Mouse (Mus musculus): ENCODE results near the gene Olfr512. TPM values are rescaled to one million over a fixed set of nuclear protein-coding genes. Genes with fewer than 3 reads are reported as not detected.

Gene Olfr512
- total RNA-seq (2015) (not detected in 2 replicates), total RNA-seq (2017) (not detected in 2 replicates)

DNA sequence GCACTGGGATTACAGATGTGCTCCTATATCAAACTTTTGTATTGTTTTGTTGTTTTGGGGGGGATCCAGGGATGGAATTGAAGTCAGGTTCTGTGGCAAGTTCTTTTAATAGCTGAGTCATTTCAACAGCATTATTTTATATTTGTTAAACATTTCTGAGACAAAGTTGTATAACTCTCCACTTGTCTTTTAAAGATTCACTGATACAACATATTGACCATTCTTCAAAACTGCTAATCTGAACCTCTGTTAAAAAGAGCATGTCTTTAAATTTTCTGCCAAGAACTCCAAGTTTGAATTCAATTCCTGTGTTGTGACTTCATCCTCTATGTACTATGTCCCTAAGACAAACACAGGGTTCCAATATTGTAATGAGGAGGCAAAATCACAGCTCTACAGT, at the start of gene Olfr512:
Olfr512 (plus strand) TSS at position 301 of the 400 bp plus-strand sequence.
- ATAC-seq (replicated peaks; ENCODE audit: poor library complexity) = no peak

GRCm38 (mm10) chr7:108666118-108666517, 47.0 kb upstream of the Olfr512 start, which contains the start of gene Olfr510:
TSS of gene Olfr510 (plus strand) at chr7:108666418.
- no peak for ATAC-seq (replicated peaks; ENCODE audit: poor library complexity)

DNA sequence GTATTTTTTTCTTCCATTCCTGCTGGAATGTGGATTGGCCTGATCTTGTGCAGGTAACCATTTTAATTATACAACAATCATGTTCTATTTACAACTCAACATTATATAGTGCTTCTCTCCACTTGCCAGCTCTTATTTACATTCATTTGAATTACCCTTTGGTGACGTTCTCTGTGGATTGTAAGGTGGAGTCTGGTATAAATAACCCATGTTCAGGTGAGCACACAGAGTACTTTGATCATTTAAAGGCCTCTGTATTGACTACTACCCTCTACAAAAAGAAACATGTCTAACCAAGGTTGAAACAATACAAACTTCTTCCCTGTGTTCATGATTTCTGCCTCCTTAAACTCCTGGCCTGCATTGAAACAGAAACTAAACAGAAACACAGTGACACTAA, 42.1 kb upstream of the Olfr512 start:
- no peak for ATAC-seq (replicated peaks; ENCODE audit: poor library complexity)

DNA sequence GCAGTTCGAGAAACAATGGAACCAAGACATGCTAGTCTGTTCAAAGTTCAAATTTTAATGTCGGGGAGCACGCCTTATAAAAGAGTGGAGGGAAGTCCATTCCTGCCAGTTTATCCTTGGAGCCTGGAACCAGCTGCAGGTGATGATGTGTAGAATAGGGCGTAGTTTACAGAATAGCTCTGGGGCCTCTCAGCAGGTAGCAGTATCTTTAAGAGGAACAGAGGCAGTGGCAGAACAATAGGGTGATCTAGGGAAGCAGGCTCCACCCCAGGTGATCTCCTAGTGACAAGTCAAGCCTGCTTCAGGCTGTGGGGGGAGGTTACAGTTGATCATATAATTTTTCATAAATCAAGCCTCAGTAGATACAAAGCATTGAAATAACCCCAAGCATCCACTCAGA, 34.2 kb upstream of the Olfr512 start:
- ATAC-seq (replicated peaks; ENCODE audit: poor library complexity) = no peak

DNA sequence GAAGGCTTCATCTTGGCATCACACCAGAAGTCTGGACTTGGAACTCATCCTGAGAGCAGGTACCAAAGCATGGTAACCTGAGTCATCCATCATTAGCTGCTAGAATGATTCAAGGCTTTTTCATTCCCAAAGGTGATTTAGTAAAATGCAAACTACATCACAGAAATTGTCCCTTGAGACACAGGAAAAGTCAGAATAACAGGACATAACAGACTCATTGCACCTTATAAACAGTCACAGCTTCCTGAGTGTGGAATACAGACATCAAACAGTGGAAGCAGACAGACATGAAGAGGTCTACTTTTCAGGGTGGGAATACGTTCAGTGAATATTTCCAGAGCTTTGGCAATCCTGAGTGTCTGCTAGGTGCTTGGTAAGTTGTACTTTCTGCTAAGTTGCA, 37.6 kb downstream of the Olfr512 start, which contains the start of gene Olfr513:
Olfr513 (plus strand) TSS at position 301 of the 400 bp plus-strand sequence.
- no peak for ATAC-seq (replicated peaks; ENCODE audit: poor library complexity)

DNA sequence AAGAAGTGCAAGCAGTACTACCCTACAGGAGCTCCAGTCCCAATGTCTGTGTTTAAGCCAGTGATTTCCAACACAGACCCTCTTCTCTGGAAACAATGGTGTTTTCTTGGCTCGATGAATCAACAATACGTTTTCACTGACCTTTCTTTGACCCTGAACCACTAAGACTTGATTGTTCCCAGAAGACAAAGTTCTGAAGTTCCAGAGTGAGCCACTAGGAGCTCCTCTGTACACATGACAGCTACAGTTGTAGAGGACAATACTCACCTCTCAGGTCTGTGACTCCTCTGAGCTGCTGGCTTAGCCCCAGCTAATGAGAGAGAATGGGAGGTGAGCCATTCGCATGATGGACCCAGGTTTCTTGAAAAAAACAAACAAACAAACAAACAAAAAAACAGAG, 47.3 kb downstream of the Olfr512 start:
- no peak for ATAC-seq (replicated peaks; ENCODE audit: poor library complexity)

Other genes starting within 250 kb of the Olfr512 start
- not detected in 2 replicates for gene Olfr498, start 248.0 kb upstream of the Olfr512 start, total RNA-seq (2015)
- not detected in 2 replicates for gene Olfr498, start 248.0 kb upstream of the Olfr512 start, total RNA-seq (2017)
- not detected in 2 replicates for gene Olfr502, start 188.3 kb upstream of the Olfr512 start, total RNA-seq (2015)
- not detected in 2 replicates for gene Olfr502, start 188.3 kb upstream of the Olfr512 start, total RNA-seq (2017)
- gene Olfr503, start 168.8 kb upstream of the Olfr512 start, total RNA-seq (2015) = not detected in 2 replicates
- gene Olfr503, start 168.8 kb upstream of the Olfr512 start, total RNA-seq (2017) = not detected in 2 replicates
- not detected in 2 replicates for gene Olfr504, start 147.5 kb upstream of the Olfr512 start, total RNA-seq (2015)
- not detected in 2 replicates for gene Olfr504, start 147.5 kb upstream of the Olfr512 start, total RNA-seq (2017)
- gene Olfr506, start 102.5 kb upstream of the Olfr512 start, total RNA-seq (2015) = not detected in 2 replicates
- not detected in 2 replicates for gene Olfr506, start 102.5 kb upstream of the Olfr512 start, total RNA-seq (2017)
- gene Olfr507, start 91.5 kb upstream of the Olfr512 start, total RNA-seq (2015) = not detected in 2 replicates
- gene Olfr507, start 91.5 kb upstream of the Olfr512 start, total RNA-seq (2017) = not detected in 2 replicates
- gene Olfr508, start 83.3 kb upstream of the Olfr512 start, total RNA-seq (2015) = not detected in 2 replicates
- gene Olfr508, start 83.3 kb upstream of the Olfr512 start, total RNA-seq (2017) = not detected in 2 replicates
- not detected in 2 replicates for gene Olfr509, start 61.4 kb upstream of the Olfr512 start, total RNA-seq (2015)
- not detected in 2 replicates for gene Olfr509, start 61.4 kb upstream of the Olfr512 start, total RNA-seq (2017)
- not detected in 2 replicates for gene Olfr510, start 46.9 kb upstream of the Olfr512 start, total RNA-seq (2015)
- not detected in 2 replicates for gene Olfr510, start 46.9 kb upstream of the Olfr512 start, total RNA-seq (2017)
- gene Olfr513, start 37.7 kb downstream of the Olfr512 start, total RNA-seq (2015) = not detected in 2 replicates
- not detected in 2 replicates for gene Olfr513, start 37.7 kb downstream of the Olfr512 start, total RNA-seq (2017)
- gene Olfr514, start 112.7 kb downstream of the Olfr512 start, total RNA-seq (2015) = not detected in 2 replicates
- gene Olfr514, start 112.7 kb downstream of the Olfr512 start, total RNA-seq (2017) = not detected in 2 replicates
- gene Olfr516, start 137.2 kb downstream of the Olfr512 start, total RNA-seq (2015) = not detected in 2 replicates
- gene Olfr516, start 137.2 kb downstream of the Olfr512 start, total RNA-seq (2017) = not detected in 2 replicates
- not detected in 2 replicates for gene Olfr517, start 159.1 kb downstream of the Olfr512 start, total RNA-seq (2015)
- gene Olfr517, start 159.1 kb downstream of the Olfr512 start, total RNA-seq (2017) = not detected in 2 replicates
- not detected in 2 replicates for gene Olfr518, start 171.7 kb downstream of the Olfr512 start, total RNA-seq (2015)
- gene Olfr518, start 171.7 kb downstream of the Olfr512 start, total RNA-seq (2017) = not detected in 2 replicates
- gene Olfr519, start 181.1 kb downstream of the Olfr512 start, total RNA-seq (2015) = not detected in 2 replicates
- gene Olfr519, start 181.1 kb downstream of the Olfr512 start, total RNA-seq (2017) = not detected in 2 replicates
- gene Nlrp10, start 216.9 kb downstream of the Olfr512 start, total RNA-seq (2015) = 1.2 and 1.4 TPM in 2 replicates
- gene Nlrp10, start 216.9 kb downstream of the Olfr512 start, total RNA-seq (2017) = 1.3 and 1.4 TPM in 2 replicates
- gene Eif3f, start 221.1 kb downstream of the Olfr512 start, total RNA-seq (2015) = 230 and 235 TPM in 2 replicates
- gene Eif3f, start 221.1 kb downstream of the Olfr512 start, total RNA-seq (2017) = 71.4 and 76.6 TPM in 2 replicates
- not detected in 2 replicates for gene Tub, start 237.0 kb downstream of the Olfr512 start, total RNA-seq (2015)
- not detected in 2 replicates for gene Tub, start 237.0 kb downstream of the Olfr512 start, total RNA-seq (2017)

Data from megakaryocyte progenitor cell, adult 5-6 weeks (primary cell).